Mouse (Mus musculus): Measurements from ENCODE around the gene 1700080E11Rik. TPM values are rescaled to one million over a fixed set of nuclear protein-coding genes. Genes with fewer than 3 reads are reported as not detected.
"Not testable (repeated sequence)": the region's sequence is repeated elsewhere in the genome, so short reads cannot be mapped to it uniquely, and the experiment has no call there.

Gene 1700080E11Rik
- 2.4 and 4.0 TPM in 2 replicates for polyA plus RNA-seq (2012; rRNA removed)

GRCm38 (mm10) chr9:105144992-105145391 lies at the start of gene 1700080E11Rik:
Gene 1700080E11Rik, minus strand, starts transcription at chr9:105145092.
- no peak for DNase-seq (ENCODE audit: low read depth)

GRCm38 (mm10) chr9:105186725-105187124 lies 41.8 kb upstream of the 1700080E11Rik start:
- no peak for DNase-seq (ENCODE audit: low read depth)

DNA sequence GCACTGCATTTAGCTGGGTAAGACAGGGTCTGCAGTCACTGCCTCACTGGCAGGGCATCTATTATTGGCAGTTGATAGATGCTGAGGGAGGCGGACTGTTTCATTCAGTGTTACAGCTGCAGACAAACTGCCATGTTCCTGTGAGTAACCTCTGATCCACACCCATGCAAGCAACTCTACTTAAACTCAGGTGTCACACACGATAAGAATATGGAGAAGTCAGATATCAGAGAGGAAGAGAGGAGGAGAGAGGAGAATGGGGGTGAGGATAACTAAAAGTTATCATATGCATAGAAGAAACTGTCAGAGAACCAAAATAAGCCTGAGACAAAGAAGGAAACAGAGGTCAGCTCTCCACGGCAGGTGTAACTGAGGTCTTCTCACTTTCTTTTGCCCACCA lies 37.5 kb upstream of the 1700080E11Rik start:
- DNase-seq (ENCODE audit: low read depth), result no peak

DNA sequence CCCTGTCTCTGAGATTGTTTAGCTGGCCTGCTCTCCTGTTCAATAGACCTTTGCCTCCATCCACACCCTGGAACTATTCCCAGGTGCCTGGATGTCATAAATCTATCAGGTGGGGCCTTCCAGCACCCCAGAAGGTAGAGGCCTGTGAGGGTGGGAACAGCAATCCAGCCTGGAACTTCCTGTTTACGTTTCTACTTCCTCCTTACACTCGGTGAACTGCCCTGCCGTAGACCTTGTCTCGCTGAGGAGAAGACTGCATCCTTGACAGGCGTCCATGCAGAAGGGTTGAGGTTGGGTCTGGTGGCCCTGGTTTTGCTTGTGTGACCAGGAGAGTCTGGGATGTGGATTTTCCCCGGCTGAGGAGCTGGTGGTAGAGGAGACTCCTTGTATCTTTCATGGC lies 5.7 kb downstream of the 1700080E11Rik start:
- DNase-seq (ENCODE audit: low read depth), result no peak

DNA sequence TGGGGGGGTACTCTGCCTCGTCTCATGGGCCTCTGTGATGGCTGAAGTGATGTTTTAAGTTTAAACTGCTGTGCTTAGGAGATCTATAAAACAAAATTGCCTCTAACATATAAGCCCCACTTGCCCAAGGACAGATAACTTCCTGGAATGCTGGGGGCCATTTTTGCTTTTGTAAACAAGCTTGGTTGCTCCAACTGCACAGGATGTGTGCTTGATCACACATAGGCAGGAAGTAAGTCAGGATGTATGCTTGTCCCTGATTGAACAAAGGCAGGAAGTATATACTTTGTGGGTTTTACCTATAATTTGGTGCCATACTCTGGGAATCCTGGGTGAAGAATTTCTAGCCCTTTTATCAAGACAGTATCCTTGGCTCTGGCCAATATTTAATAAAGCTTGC lies 8.5 kb downstream of the 1700080E11Rik start:
- DNase-seq (ENCODE audit: low read depth), result no peak

DNA sequence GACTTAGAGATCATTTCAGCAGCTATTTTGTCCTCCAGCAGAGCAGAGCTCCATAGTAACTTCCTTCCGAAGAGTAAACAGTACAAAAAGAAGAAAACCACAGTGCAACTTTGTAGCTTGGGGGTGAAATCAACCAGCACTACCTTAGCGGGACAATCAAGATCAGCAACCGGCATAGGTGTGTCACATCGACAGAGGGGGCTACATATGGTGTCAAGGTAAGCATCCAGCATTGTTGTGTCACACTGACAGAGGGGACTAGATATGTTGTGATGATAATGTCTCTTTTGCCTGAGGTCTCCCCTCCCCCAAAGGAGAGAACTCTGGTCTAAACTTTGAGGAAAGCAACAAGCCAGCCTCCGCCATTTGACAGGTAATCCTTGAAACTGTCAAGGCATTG lies 10.4 kb downstream of the 1700080E11Rik start:
- no peak for DNase-seq (ENCODE audit: low read depth)

DNA sequence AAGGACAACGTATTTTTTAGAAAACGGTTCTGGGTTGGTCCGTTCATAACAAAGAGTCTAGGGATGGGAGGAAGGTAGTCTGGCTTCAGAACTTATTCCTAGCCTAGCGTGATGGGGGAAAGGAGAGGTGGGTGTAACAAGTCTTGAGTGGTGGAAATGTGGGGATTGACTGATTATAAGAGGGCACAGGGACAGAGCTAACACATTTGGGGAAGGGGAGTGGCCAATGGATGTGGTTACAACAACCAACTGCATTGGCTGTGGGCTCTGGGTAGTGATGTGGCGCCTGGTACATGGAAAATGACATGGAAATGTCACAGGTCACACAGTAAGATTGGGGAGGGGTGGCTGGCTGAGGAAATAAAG lies 12.9 kb downstream of the 1700080E11Rik start:
- no peak for DNase-seq (ENCODE audit: low read depth)

DNA sequence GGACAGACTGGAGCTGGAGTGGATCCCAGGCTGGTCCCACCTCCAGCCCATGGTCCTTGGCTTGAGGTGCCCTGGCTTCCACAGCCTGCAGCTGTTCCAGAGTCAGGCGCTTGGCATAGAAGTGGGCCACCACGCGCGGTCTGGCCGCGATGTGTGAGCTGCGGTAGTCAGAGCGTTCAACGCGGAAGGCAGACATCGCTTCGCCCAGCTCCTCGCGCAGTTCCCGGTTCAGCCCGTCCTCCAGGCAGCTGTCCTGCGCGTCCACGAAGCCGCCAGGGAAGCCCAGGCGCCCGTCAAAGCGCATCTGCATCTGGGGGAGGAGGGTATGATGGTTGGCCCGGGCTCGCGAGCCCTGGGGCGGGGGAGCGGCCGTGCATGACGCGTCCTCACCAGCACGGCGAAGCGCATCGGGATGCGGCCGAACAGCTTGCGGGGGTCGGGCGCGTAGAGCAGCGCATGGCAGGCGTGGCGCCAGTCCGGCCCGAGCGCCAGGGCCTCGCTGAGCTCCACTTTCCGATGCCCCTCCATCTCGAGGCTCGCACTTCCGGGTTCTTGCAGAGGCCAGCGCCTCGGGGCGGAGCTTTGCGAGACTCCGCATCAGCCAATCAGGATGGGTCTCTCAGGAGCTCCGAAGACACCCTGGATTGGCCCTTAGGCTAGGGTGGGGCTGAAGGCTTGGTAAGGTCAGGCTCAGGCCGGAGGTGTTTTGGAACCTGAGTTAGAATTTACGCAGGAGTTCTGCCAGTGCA lies 13.5 kb downstream of the 1700080E11Rik start, which contains the start of gene Nudt16:
Gene Nudt16, minus strand, starts transcription at position 572 of the 749 bp plus-strand sequence.
- peak; percentile 10 for DNase-seq (ENCODE audit: low read depth)

GRCm38 (mm10) chr9:105130331-105130730 lies 14.6 kb downstream of the 1700080E11Rik start:
- DNase-seq (ENCODE audit: low read depth), result no peak

DNA sequence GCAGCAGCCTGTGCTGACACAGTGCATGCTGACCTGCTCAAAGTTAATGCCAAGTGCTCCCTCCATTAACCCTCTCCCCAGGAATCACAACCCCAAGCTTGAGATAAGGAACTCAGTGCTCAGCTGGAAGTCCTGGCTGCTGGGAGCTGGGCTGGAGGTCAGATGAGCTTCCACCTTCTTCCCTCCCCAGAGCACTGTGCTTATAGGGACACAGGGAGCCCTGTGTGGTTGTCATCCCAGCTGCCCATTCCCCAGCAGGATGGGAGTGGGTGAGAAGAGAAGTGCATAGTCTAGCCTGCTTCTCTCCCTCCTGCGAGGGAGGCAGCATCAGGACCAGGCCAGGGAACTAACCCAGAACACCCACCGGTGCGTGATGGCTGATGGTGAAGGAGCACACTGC lies 19.7 kb downstream of the 1700080E11Rik start:
- DNase-seq (ENCODE audit: low read depth), result not testable (repeated sequence)

- no peak for DNase-seq (ENCODE audit: low read depth)
These were observed 41.0 kb downstream of the 1700080E11Rik start for GRCm38 (mm10) chr9:105103893-105104292.

DNA sequence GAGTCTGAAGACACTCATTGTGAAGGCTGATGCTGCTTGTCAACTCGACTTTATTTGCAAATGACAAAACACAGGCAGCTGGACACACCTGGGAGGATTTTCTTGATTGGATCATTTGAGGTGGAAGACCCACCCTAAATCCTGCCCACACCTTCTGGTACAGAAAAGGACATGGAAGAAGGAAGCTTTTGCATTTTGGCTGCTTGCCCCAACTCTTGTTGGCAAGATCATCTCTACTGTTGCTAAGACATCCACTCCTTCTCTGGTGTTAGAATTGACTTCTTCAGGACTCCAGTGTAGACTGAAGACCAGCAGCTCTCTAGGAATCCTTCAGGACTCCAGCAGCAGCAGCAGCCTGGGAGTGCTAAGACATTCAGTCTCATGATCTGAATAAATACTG lies 43.0 kb downstream of the 1700080E11Rik start:
- no peak for DNase-seq (ENCODE audit: low read depth)

GRCm38 (mm10) chr9:105100807-105101570 lies 43.9 kb downstream of the 1700080E11Rik start:
- no peak for DNase-seq (ENCODE audit: low read depth)

Other genes starting within 250 kb of the 1700080E11Rik start
- gene Mrpl3, start 91.9 kb downstream of the 1700080E11Rik start, polyA plus RNA-seq (2012; rRNA removed), result 26.2 and 40.8 TPM in 2 replicates
- 8.2 and 9.4 TPM in 2 replicates for gene Nudt16, start 13.3 kb downstream of the 1700080E11Rik start, polyA plus RNA-seq (2012; rRNA removed)